Mouse (Mus musculus): ENCODE measurements around the gene Usp22.

GRCm38 (mm10) chr11:61202186-61202585 is 27.3 kb upstream of the Usp22 start:
- TF ChIP-seq EP300 (IDR thresholded peaks at IDR 0.05; ENCODE audit: low read length) = no peak
- no peak for TF ChIP-seq E2F4 (IDR thresholded peaks at IDR 0.05; ENCODE audit: insufficient replicate concordance, low read depth, low read length)

All from CH12.LX (cell line).